Comparison of ENCODE assay signal across 11 mouse cellular contexts in the genomic region with DNA sequence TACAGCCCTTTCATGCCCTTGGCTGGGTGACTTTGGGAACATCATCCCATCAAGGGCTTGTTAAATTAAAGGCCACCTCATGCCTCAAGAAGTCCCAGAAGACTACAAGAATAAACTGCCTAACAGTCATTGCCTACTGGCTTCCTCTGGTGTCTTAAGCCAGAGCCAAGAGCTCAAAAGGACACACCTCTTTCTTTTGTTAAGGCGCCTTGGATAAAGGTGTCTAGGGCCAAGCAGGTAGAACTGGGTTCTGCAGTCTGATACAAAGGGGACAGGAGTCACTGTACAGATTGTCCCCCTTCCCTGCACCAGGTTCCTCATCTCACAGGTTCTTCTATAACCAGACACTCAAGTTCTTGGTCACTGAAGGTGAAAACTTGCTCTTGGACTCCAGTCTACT. TPM values are rescaled to one million over a fixed set of nuclear protein-coding genes. Genes with fewer than 3 reads are reported as not detected.
DNase-seq lines count a peak whose midpoint lies in the region; ATAC-seq and TF ChIP-seq lines count a peak whose summit lies in the region.
"Had no signal": no experiment of that assay in that cellular context is flagged by ENCODE, and none has a peak within 500 bp of the region (broad histone marks: within the 10 kb centered on the region; RNA-seq: fewer than 3 reads in every experiment).

No protein-coding gene starts in this region.

- 89% methylated on average over 1 of the region's 1 CpGs for WGBS in hindbrain, postnatal 0 days
- WGBS in neural tube, embryonic 13.5 days: 100% methylated on average over 1 of the region's 1 CpGs

- no peak overlapping the region for H3K9ac ChIP-seq in hindbrain, postnatal 0 days (replicated peaks; ENCODE audit: low read length)
- H3K9ac ChIP-seq in neural tube, embryonic 13.5 days: peak overlapping the region; percentile 83; the same call in 1 of the 2 replicates

- H3K27ac ChIP-seq in gastrocnemius, adult 2 months: peak overlapping the region; percentile 100
- no peak overlapping the region for H3K27ac ChIP-seq in hindbrain, postnatal 0 days
- no peak overlapping the region for H3K27ac ChIP-seq in neural tube, embryonic 13.5 days (replicated peaks)

- no peaks in the 10 kb centered on the region for H3K27me3 ChIP-seq in megakaryocyte, embryonic 14.5 days (replicated peaks)
- no peaks in the 10 kb centered on the region for H3K27me3 ChIP-seq in hindbrain, postnatal 0 days (ENCODE audit: insufficient read depth, low read length)
- no peaks in the 10 kb centered on the region for H3K27me3 ChIP-seq in neural tube, embryonic 13.5 days

- no peaks in the 10 kb centered on the region for H3K9me3 ChIP-seq in megakaryocyte, embryonic 14.5 days
- no peaks in the 10 kb centered on the region for H3K9me3 ChIP-seq in hindbrain, postnatal 0 days (ENCODE audit: low read length)
- no peaks in the 10 kb centered on the region for H3K9me3 ChIP-seq in neural tube, embryonic 13.5 days

- no peak for DNase-seq in gastrocnemius, adult 2 months
- no peak for DNase-seq in gastrocnemius, adult 18-20 months (ENCODE audit: low spot score)
- DNase-seq in hindbrain, postnatal 0 days (ENCODE audit: low spot score): no peak
- no peak for DNase-seq in layer of hippocampus, adult 18-20 months (ENCODE audit: low spot score in 2 of 2)
- no peak for DNase-seq in gastrocnemius, postnatal 25 days
- DNase-seq: cerebellum, postnatal 36 days; left cerebral cortex, postnatal 4 days; thymus, postnatal 25 days had no signal

- intact Hi-C loops in gastrocnemius, adult 2 months (cut with DNase I): no loop called here

- no peak for TF ChIP-seq CTCF in gastrocnemius, adult 2 months (IDR thresholded peaks at IDR 0.05)
- TF ChIP-seq CTCF in hindbrain, postnatal 0 days (IDR thresholded peaks at IDR 0.05; ENCODE audit: low read depth): no peak

- H3K4me1 ChIP-seq in megakaryocyte, embryonic 14.5 days: peaks cover 56% of the 10 kb centered on the region
- peaks cover 9% of the 10 kb centered on the region for H3K4me1 ChIP-seq in hindbrain, postnatal 0 days (ENCODE audit: insufficient read depth, low read length)
- peaks cover 21% of the 10 kb centered on the region for H3K4me1 ChIP-seq in neural tube, embryonic 13.5 days (replicated peaks)

- no peak for ATAC-seq in megakaryocyte, adult 5-6 weeks (ENCODE audit: poor library complexity, severe bottlenecking)
- no peak for ATAC-seq in hindbrain, postnatal 0 days
- no peak for ATAC-seq in neural tube, embryonic 13.5 days (ENCODE audit: low read depth)

- peaks cover 68% of the 10 kb centered on the region for H3K36me3 ChIP-seq in megakaryocyte, embryonic 14.5 days (replicated peaks; ENCODE audit: low read length)
- H3K36me3 ChIP-seq in hindbrain, postnatal 0 days (ENCODE audit: insufficient read depth, low read length): peaks cover 13% of the 10 kb centered on the region; the same call in 1 of the 2 replicates
- peaks cover 47% of the 10 kb centered on the region for H3K36me3 ChIP-seq in neural tube, embryonic 13.5 days

- H3K4me2 ChIP-seq in hindbrain, postnatal 0 days (ENCODE audit: low read depth, low read length): peak overlapping the region; percentile 71; the same call in 1 of the 2 replicates
- H3K4me2 ChIP-seq in neural tube, embryonic 13.5 days: peak overlapping the region; percentile 77

- peak overlapping the region; percentile 97 for H3K4me3 ChIP-seq in gastrocnemius, adult 2 months
- peak overlapping the region; percentile 94 for H3K4me3 ChIP-seq in megakaryocyte, embryonic 14.5 days (replicated peaks)
- no peak overlapping the region for H3K4me3 ChIP-seq in hindbrain, postnatal 0 days (ENCODE audit: low read length)
- 0 out of 2 replicates have a peak overlapping the region, but pooled peaks have one; percentile 79 for H3K4me3 ChIP-seq in neural tube, embryonic 13.5 days

RNA-seq across cellular contexts. Expression of a gene that starts 1.4 kb away (rescaled TPM):
- total RNA-seq in gastrocnemius, adult 2 months (2021): 10 to 100 TPM; 21.9 to 29.1 TPM
- 10 to 100 TPM; 20.8 to 24.7 TPM for total RNA-seq in gastrocnemius, adult 18-20 months (2021)
- polyA plus RNA-seq in megakaryocyte, embryonic 14.5 days (2012; ENCODE audit: insufficient read depth, low replicate concordance): 51.1 and 76.9 TPM in 2 replicates
- total RNA-seq in megakaryocyte, adult 5-6 weeks (2015): 63.1 and 83.4 TPM in 2 replicates
- 31.2 and 41.1 TPM in 2 replicates for total RNA-seq in megakaryocyte, adult 5-6 weeks (2017)
- 38.7 and 38.8 TPM in 2 replicates for total RNA-seq in hindbrain, postnatal 0 days (2014; rRNA removed)
- 64.3 and 67.3 TPM in 2 replicates for polyA plus RNA-seq in hindbrain, postnatal 0 days (2015; fragmentation: Nextera tagmentation; extraction: Ambion mirVana)
- 58.2 and 59.4 TPM in 2 replicates for polyA plus RNA-seq in neural tube, embryonic 13.5 days (2015; fragmentation: Nextera tagmentation; extraction: Ambion mirVana)
- total RNA-seq in layer of hippocampus, adult 18-20 months (2021): 10 to 100 TPM; 18.9 to 21.2 TPM
- 10 to 100 TPM; 20.3 to 24.3 TPM for total RNA-seq in gastrocnemius, postnatal 25 days (2021)

RNA-seq across cellular contexts. Expression of a gene that starts 8.1 kb away (rescaled TPM):
- total RNA-seq in gastrocnemius, adult 2 months (2021): 1 to 10 TPM; 8.4 to 8.7 TPM
- 10 to 100 TPM in 1 of 2 experiments, 1 to 10 TPM in 1; 7.8 to 10.4 TPM for total RNA-seq in gastrocnemius, adult 18-20 months (2021)
- polyA plus RNA-seq in megakaryocyte, embryonic 14.5 days (2012; ENCODE audit: insufficient read depth, low replicate concordance): 416 and 1,650 TPM in 2 replicates
- total RNA-seq in megakaryocyte, adult 5-6 weeks (2015): 136 and 144 TPM in 2 replicates
- 239 and 262 TPM in 2 replicates for total RNA-seq in megakaryocyte, adult 5-6 weeks (2017)
- total RNA-seq in hindbrain, postnatal 0 days (2014; rRNA removed): 272 and 314 TPM in 2 replicates
- 123 and 136 TPM in 2 replicates for polyA plus RNA-seq in hindbrain, postnatal 0 days (2015; fragmentation: Nextera tagmentation; extraction: Ambion mirVana)
- 131 TPM in 2 replicates for polyA plus RNA-seq in neural tube, embryonic 13.5 days (2015; fragmentation: Nextera tagmentation; extraction: Ambion mirVana)
- 10 to 100 TPM; 46.1 to 47.7 TPM for total RNA-seq in layer of hippocampus, adult 18-20 months (2021)
- 10 to 100 TPM; 10.8 to 12.8 TPM for total RNA-seq in gastrocnemius, postnatal 25 days (2021)

RNA-seq across cellular contexts. Expression of a gene that starts 16.8 kb away (rescaled TPM):
- total RNA-seq in gastrocnemius, adult 2 months (2021): 10 to 100 TPM; 12.3 to 14.1 TPM
- total RNA-seq in gastrocnemius, adult 18-20 months (2021): 10 to 100 TPM; 13.2 to 13.4 TPM
- polyA plus RNA-seq in megakaryocyte, embryonic 14.5 days (2012; ENCODE audit: insufficient read depth, low replicate concordance): 7.1 and 9.5 TPM in 2 replicates
- total RNA-seq in megakaryocyte, adult 5-6 weeks (2015): 37.7 and 39.4 TPM in 2 replicates
- 15.2 and 17.4 TPM in 2 replicates for total RNA-seq in megakaryocyte, adult 5-6 weeks (2017)
- 16.4 and 24.6 TPM in 2 replicates for total RNA-seq in hindbrain, postnatal 0 days (2014; rRNA removed)
- 30.9 and 34.9 TPM in 2 replicates for polyA plus RNA-seq in hindbrain, postnatal 0 days (2015; fragmentation: Nextera tagmentation; extraction: Ambion mirVana)
- polyA plus RNA-seq in neural tube, embryonic 13.5 days (2015; fragmentation: Nextera tagmentation; extraction: Ambion mirVana): 37.3 and 41.2 TPM in 2 replicates
- 10 to 100 TPM; 14.7 to 15.7 TPM for total RNA-seq in layer of hippocampus, adult 18-20 months (2021)
- 10 to 100 TPM; 11.0 to 11.2 TPM for total RNA-seq in gastrocnemius, postnatal 25 days (2021)

RNA-seq across cellular contexts. Expression of a gene that starts 18.9 kb away (rescaled TPM):
- 10 to 100 TPM; 16.6 to 19.5 TPM for total RNA-seq in gastrocnemius, adult 2 months (2021)
- 10 to 100 TPM; 17.7 to 17.8 TPM for total RNA-seq in gastrocnemius, adult 18-20 months (2021)
- polyA plus RNA-seq in megakaryocyte, embryonic 14.5 days (2012; ENCODE audit: insufficient read depth, low replicate concordance): 5.8 and 8.3 TPM in 2 replicates
- total RNA-seq in megakaryocyte, adult 5-6 weeks (2015): 19.2 and 19.4 TPM in 2 replicates
- 22.7 and 26.8 TPM in 2 replicates for total RNA-seq in megakaryocyte, adult 5-6 weeks (2017)
- total RNA-seq in hindbrain, postnatal 0 days (2014; rRNA removed): 41.6 and 53.2 TPM in 2 replicates
- polyA plus RNA-seq in hindbrain, postnatal 0 days (2015; fragmentation: Nextera tagmentation; extraction: Ambion mirVana): 39.3 and 39.9 TPM in 2 replicates
- 36.5 and 39.2 TPM in 2 replicates for polyA plus RNA-seq in neural tube, embryonic 13.5 days (2015; fragmentation: Nextera tagmentation; extraction: Ambion mirVana)
- total RNA-seq in layer of hippocampus, adult 18-20 months (2021): 10 to 100 TPM; 54.9 to 56.6 TPM
- 10 to 100 TPM; 13.5 to 14.5 TPM for total RNA-seq in gastrocnemius, postnatal 25 days (2021)

RNA-seq across cellular contexts. Expression of a gene that starts 22.5 kb away (rescaled TPM):
- total RNA-seq in gastrocnemius, adult 2 months (2021): 10 to 100 TPM; 14.9 to 17.8 TPM
- 10 to 100 TPM; 14.1 to 14.8 TPM for total RNA-seq in gastrocnemius, adult 18-20 months (2021)
- 44.6 and 94.5 TPM in 2 replicates for polyA plus RNA-seq in megakaryocyte, embryonic 14.5 days (2012; ENCODE audit: insufficient read depth, low replicate concordance)
- 12.0 and 16.4 TPM in 2 replicates for total RNA-seq in megakaryocyte, adult 5-6 weeks (2015)
- 11.0 and 13.4 TPM in 2 replicates for total RNA-seq in megakaryocyte, adult 5-6 weeks (2017)
- total RNA-seq in hindbrain, postnatal 0 days (2014; rRNA removed): 50.5 and 55.6 TPM in 2 replicates
- 19.6 and 22.8 TPM in 2 replicates for polyA plus RNA-seq in hindbrain, postnatal 0 days (2015; fragmentation: Nextera tagmentation; extraction: Ambion mirVana)
- 22.9 and 28.7 TPM in 2 replicates for polyA plus RNA-seq in neural tube, embryonic 13.5 days (2015; fragmentation: Nextera tagmentation; extraction: Ambion mirVana)
- total RNA-seq in layer of hippocampus, adult 18-20 months (2021): 100 to 1,000 TPM; 197 to 228 TPM
- 10 to 100 TPM; 12.0 to 12.2 TPM for total RNA-seq in gastrocnemius, postnatal 25 days (2021)
